Mouse (Mus musculus) C2C12 (cell line): Measurements from ENCODE around the gene Fchsd2. TPM values are rescaled to one million over a fixed set of nuclear protein-coding genes. Genes with fewer than 3 reads are reported as not detected.

Experiments used
- H3K27me3 ChIP-seq: one replicate; pipeline ENCODE4 v1.6.1; 2011; ENCODE audit not compliant: control insufficient read depth, insufficient read depth, insufficient read length
- H3K36me3 ChIP-seq: one replicate; pipeline ENCODE4 v1.6.1; 2011; ENCODE audit not compliant: control insufficient read depth, insufficient read depth
- H3K4me3 ChIP-seq: one replicate; pipeline ENCODE4 v1.5.1; 2011; ENCODE audit warnings: mild to moderate bottlenecking, control low read depth; ENCODE audit not compliant: poor library complexity, insufficient read depth, severe bottlenecking
- H3K79me2 ChIP-seq: one replicate; pipeline ENCODE4 v1.6.1; 2011; ENCODE audit not compliant: control insufficient read depth, insufficient read depth
- H3K79me3 ChIP-seq: one replicate; pipeline ENCODE4 v1.6.1; 2011; ENCODE audit warnings: low read depth, control low read depth
- H3ac ChIP-seq: one replicate; pipeline ENCODE3; 2011; ENCODE audit warnings: low read depth; ENCODE audit not compliant: control insufficient read depth, insufficient read length
- CEBPB ChIP-seq: IDR thresholded peaks from one replicate; pipeline ENCODE4 v1.6.1; 2011; ENCODE audit warnings: low read depth, mild to moderate bottlenecking, control low read depth, moderate library complexity
- CTCF ChIP-seq: IDR thresholded peaks from one replicate; pipeline ENCODE4 v1.5.1; 2011; ENCODE audit not compliant: control insufficient read depth, insufficient read depth, insufficient read length
- FOSL1 ChIP-seq: IDR thresholded peaks from one replicate; pipeline ENCODE4 v1.8.0; 2011; ENCODE audit warnings: mild to moderate bottlenecking, low read length; ENCODE audit not compliant: poor library complexity, insufficient read depth, severe bottlenecking
- MAX ChIP-seq: IDR thresholded peaks from one replicate; pipeline ENCODE4 v1.6.1; 2011; ENCODE audit warnings: mild to moderate bottlenecking, control low read depth
- MYOD1 ChIP-seq: IDR thresholded peaks from one replicate; pipeline ENCODE4 v1.6.1; 2011; ENCODE audit warnings: low read depth; ENCODE audit not compliant: control insufficient read depth, insufficient read length
- MYOG ChIP-seq: IDR thresholded peaks from one replicate; pipeline ENCODE4 v1.6.1; 2011; ENCODE audit not compliant: control insufficient read depth, insufficient read length; ENCODE audit errors: extremely low read depth
- USF1 ChIP-seq: IDR thresholded peaks from one replicate; pipeline ENCODE4 v1.6.1; 2011; ENCODE audit warnings: low read depth, mild to moderate bottlenecking, control low read depth, moderate library complexity
- polyA plus RNA-seq: library from polyadenylated mRNA; unstranded; fragments of >200 nt; fragmentation: generic; extraction: Trizol; gene quantifications from one replicate; pipeline ENCODE4 v1.2.1, GENCODE M21; 2012; ENCODE audit warnings: missing spikeins

Fchsd2 gene
- polyA plus RNA-seq, 1 experiment: 2.4 TPM

GRCm38 (mm10) chr7:101229336-101229735, 136.7 kb downstream of the Fchsd2 start:
- no peaks in the 10 kb centered on the region for H3K36me3 ChIP-seq
- H3ac ChIP-seq: no peak overlapping the region
- H3K79me3 ChIP-seq: no peaks in the 10 kb centered on the region
- no peaks in the 10 kb centered on the region for H3K27me3 ChIP-seq
- TF ChIP-seq USF1 (no peak), CTCF (no peak), MAX (no peak), CEBPB (no peak), MYOG (no peak), FOSL1 (no peak), MYOD1 (no peak)
- no peak overlapping the region for H3K4me3 ChIP-seq
- H3K79me2 ChIP-seq: no peaks in the 10 kb centered on the region

GRCm38 (mm10) chr7:101231458-101231857, 138.8 kb downstream of the Fchsd2 start:
- no peaks in the 10 kb centered on the region for H3K79me2 ChIP-seq
- no peak overlapping the region for H3ac ChIP-seq
- TF ChIP-seq MYOG (no peak), CEBPB (no peak), MYOD1 (no peak), MAX (no peak), CTCF (no peak), USF1 (no peak), FOSL1 (no peak)
- H3K79me3 ChIP-seq: no peaks in the 10 kb centered on the region
- no peak overlapping the region for H3K4me3 ChIP-seq
- no peaks in the 10 kb centered on the region for H3K27me3 ChIP-seq
- H3K36me3 ChIP-seq: no peaks in the 10 kb centered on the region

- Histone ChIP-seq H3ac (no peak overlapping the region), H3K4me3 (no peak overlapping the region), H3K36me3 (no peaks in the 10 kb centered on the region), H3K27me3 (no peaks in the 10 kb centered on the region), H3K79me3 (no peaks in the 10 kb centered on the region), H3K79me2 (no peaks in the 10 kb centered on the region)
- no peak for TF ChIP-seq FOSL1
- TF ChIP-seq MYOD1: no peak
- no peak for TF ChIP-seq MYOG
- no peak for TF ChIP-seq MAX
- TF ChIP-seq CEBPB: no peak
- TF ChIP-seq USF1: no peak
Observed at GRCm38 (mm10) chr7:101232716-101233115, 140.1 kb downstream of the Fchsd2 start.

GRCm38 (mm10) chr7:101236712-101237473, 144.2 kb downstream of the Fchsd2 start:
- Histone ChIP-seq H3ac (no peak overlapping the region), H3K4me3 (no peak overlapping the region), H3K79me3 (no peaks in the 10 kb centered on the region), H3K36me3 (no peaks in the 10 kb centered on the region), H3K27me3 (no peaks in the 10 kb centered on the region), H3K79me2 (no peaks in the 10 kb centered on the region)
- TF ChIP-seq USF1 (no peak), MAX (no peak), MYOD1 (no peak), CTCF (no peak), MYOG (no peak), FOSL1 (no peak), CEBPB (no peak)

- H3K36me3 ChIP-seq: peaks cover 5% of the 10 kb centered on the region
- no peaks in the 10 kb centered on the region for H3K27me3 ChIP-seq
- no peaks in the 10 kb centered on the region for H3K79me2 ChIP-seq
- TF ChIP-seq FOSL1: no peak
- TF ChIP-seq CEBPB: no peak
- TF ChIP-seq USF1: no peak
- no peak for TF ChIP-seq MYOD1
- TF ChIP-seq CTCF: no peak
- TF ChIP-seq MYOG: no peak
- no peaks in the 10 kb centered on the region for H3K79me3 ChIP-seq
- H3K4me3 ChIP-seq: no peak overlapping the region
- no peak overlapping the region for H3ac ChIP-seq
Observed at GRCm38 (mm10) chr7:101248760-101249159, 156.1 kb downstream of the Fchsd2 start.

GRCm38 (mm10) chr7:101249173-101249572, 156.5 kb downstream of the Fchsd2 start:
- Histone ChIP-seq H3K79me3 (no peaks in the 10 kb centered on the region), H3K36me3 (peaks cover 5% of the 10 kb centered on the region), H3ac (no peak overlapping the region), H3K4me3 (no peak overlapping the region), H3K79me2 (no peaks in the 10 kb centered on the region), H3K27me3 (no peaks in the 10 kb centered on the region)
- TF ChIP-seq MYOG: no peak
- TF ChIP-seq USF1: no peak
- TF ChIP-seq CTCF: no peak
- TF ChIP-seq FOSL1: no peak
- no peak for TF ChIP-seq MYOD1
- TF ChIP-seq CEBPB: no peak
- no peak for TF ChIP-seq MAX
